Mouse (Mus musculus) ES-E14 (cell line): ENCODE measurements around the gene Dapk2. TPM values are rescaled to one million over a fixed set of nuclear protein-coding genes. Genes with fewer than 3 reads are reported as not detected.

Experiments
- DNase-seq: peaks from one replicate; pipeline ENCODE4 v3.0.0-alpha.2; 2013; ENCODE audit warnings: low read depth, low spot score
- H3K27ac ChIP-seq: 2 replicates; pipeline ENCODE4 v1.5.1; 2012; ENCODE audit warnings: low read depth, mild to moderate bottlenecking, low read length, moderate library complexity, mixed read lengths; ENCODE audit not compliant: poor library complexity, insufficient read depth, severe bottlenecking
- H3K36me3 ChIP-seq: 2 replicates; pipeline ENCODE4 v1.6.1; 2012; ENCODE audit warnings: mild to moderate bottlenecking, low read length, moderate library complexity, mixed read lengths; ENCODE audit not compliant: control insufficient read depth, poor library complexity, insufficient read depth, severe bottlenecking
- H3K4me1 ChIP-seq, 2 experiments: fragments of 150-350 bp in 1 of 2; sonication (generic) in 1 of 2; 2 replicates each; pipeline ENCODE4 v1.6.1; 2012; ENCODE audit warnings: low read length in 2 of 2, mild to moderate bottlenecking in 1 of 2, mixed read lengths in 1 of 2; ENCODE audit not compliant: control insufficient read depth in 2 of 2, insufficient read depth in 2 of 2, poor library complexity in 1 of 2
- H3K4me3 ChIP-seq, 2 experiments: fragments of 150-350 bp in 1 of 2; sonication (generic) in 1 of 2; 2 replicates each; pipeline ENCODE4 v1.5.1; 2012; ENCODE audit warnings: low read length in 2 of 2, low read depth in 1 of 2, mild to moderate bottlenecking in 1 of 2, mixed read lengths in 1 of 2; ENCODE audit not compliant: insufficient read depth in 1 of 2, poor library complexity in 1 of 2, severe bottlenecking in 1 of 2
- H3K9ac ChIP-seq: 2 replicates; pipeline ENCODE4 v1.6.1; 2012; ENCODE audit warnings: low read depth, mild to moderate bottlenecking, low read length, mixed read lengths; ENCODE audit not compliant: poor library complexity, insufficient read depth, severe bottlenecking
- H3K9me3 ChIP-seq: fragments of 150-350 bp; sonication (generic); 2 replicates; pipeline ENCODE4 v1.6.1; 2012; ENCODE audit warnings: low read depth, mild to moderate bottlenecking, low read length; ENCODE audit not compliant: control insufficient read depth, insufficient read depth
- CHD2 ChIP-seq: IDR thresholded peaks from 2 replicates; pipeline ENCODE4 v1.6.1; 2014; ENCODE audit warnings: mild to moderate bottlenecking, low read depth, low read length, inconsistent platforms
- HCFC1 ChIP-seq: IDR thresholded peaks from 2 replicates; pipeline ENCODE4 v1.6.1; 2012; ENCODE audit warnings: low read length, inconsistent platforms, borderline replicate concordance; ENCODE audit not compliant: insufficient read depth
- MAFK ChIP-seq: IDR thresholded peaks from 2 replicates; pipeline ENCODE4 v1.6.1; 2014; ENCODE audit warnings: mild to moderate bottlenecking, low read depth, low read length, inconsistent platforms; ENCODE audit not compliant: insufficient read depth
- ZC3H11A ChIP-seq: IDR thresholded peaks from 2 replicates; pipeline ENCODE4 v1.6.1; 2012; ENCODE audit warnings: low read depth, mild to moderate bottlenecking, inconsistent platforms, low read length, borderline replicate concordance
- ZNF384 ChIP-seq: IDR thresholded peaks from 2 replicates; pipeline ENCODE4 v1.6.1; 2012; ENCODE audit warnings: low read depth, low read length, inconsistent platforms
- in situ Hi-C, 2 experiments: fragments of 600-800 bp; cut with MboI; formaldehyde crosslinking; loops; one replicate each; pipeline ENCODE4 v1.15.1; 2025; ENCODE audit warnings: low sequenced_read_pairs in 2 of 2, inconsistent platforms in 1 of 2; ENCODE audit not compliant: unreplicated experiment in 2 of 2
- total RNA-seq: library from RNA; depleted of rRNA; stranded (reverse); fragments of 300-350 nt; gene quantifications from 2 replicates; pipeline ENCODE4 v1.2.3, GENCODE M21; 2012

Gene Dapk2
- total RNA-seq, 1 experiment = 1.2 TPM

GRCm38 (mm10) chr9:66231820-66232479 is 73.9 kb downstream of the Dapk2 start:
- H3K36me3 ChIP-seq = no peaks in the 10 kb centered on the region
- in situ Hi-C loops = no loop called here
- H3K9me3 ChIP-seq = no peaks in the 10 kb centered on the region
- peaks cover 0 to 4% of the 10 kb centered on the region in 2 experiments; a peak in 1 of 4 replicates for H3K4me1 ChIP-seq
- no peak for DNase-seq
- TF ChIP-seq HCFC1 = no peak
- no peak for TF ChIP-seq ZNF384
- TF ChIP-seq MAFK = no peak
- no peak for TF ChIP-seq CHD2
- no peak for TF ChIP-seq ZC3H11A
- H3K4me3 ChIP-seq = no peak overlapping the region
- H3K9ac ChIP-seq = no peak overlapping the region
- no peak overlapping the region for H3K27ac ChIP-seq

GRCm38 (mm10) chr9:66236615-66237014 is 78.6 kb downstream of the Dapk2 start:
- no peak for DNase-seq
- H3K9ac ChIP-seq = no peak overlapping the region

GRCm38 (mm10) chr9:66237742-66238141 is 79.7 kb downstream of the Dapk2 start:
- H3K9ac ChIP-seq = no peak overlapping the region

More at GRCm38 (mm10) chr9:66236615-66237014, 78.6 kb downstream of the Dapk2 start:
- Histone ChIP-seq H3K9me3 (no peaks in the 10 kb centered on the region), H3K4me1 (no peaks in the 10 kb centered on the region), H3K36me3 (no peaks in the 10 kb centered on the region), H3K27ac (no peak overlapping the region), H3K4me3 (no peak overlapping the region)
- no peak for TF ChIP-seq ZC3H11A
- TF ChIP-seq MAFK = no peak
- TF ChIP-seq HCFC1 = no peak
- no peak for TF ChIP-seq ZNF384
- no peak for TF ChIP-seq CHD2
- in situ Hi-C loops = no loop called here

GRCm38 (mm10) chr9:66239173-66239572 is 81.2 kb downstream of the Dapk2 start:
- no peak overlapping the region for H3K27ac ChIP-seq
- in situ Hi-C loops = no loop called here

More at GRCm38 (mm10) chr9:66237742-66238141, 79.7 kb downstream of the Dapk2 start:
- no peaks in the 10 kb centered on the region for H3K36me3 ChIP-seq
- no peak overlapping the region for H3K27ac ChIP-seq
- H3K4me3 ChIP-seq = no peak overlapping the region
- in situ Hi-C loops = no loop called here
- TF ChIP-seq MAFK = no peak
- H3K9me3 ChIP-seq = no peaks in the 10 kb centered on the region
- DNase-seq = no peak
- no peaks in the 10 kb centered on the region for H3K4me1 ChIP-seq

GRCm38 (mm10) chr9:66239691-66240090 is 81.7 kb downstream of the Dapk2 start:
- H3K27ac ChIP-seq = no peak overlapping the region
- no peaks in the 10 kb centered on the region for H3K4me1 ChIP-seq
- no peak for TF ChIP-seq ZC3H11A
- TF ChIP-seq ZNF384 = no peak
- no peaks in the 10 kb centered on the region for H3K9me3 ChIP-seq
- DNase-seq = no peak
- H3K9ac ChIP-seq = no peak overlapping the region
- H3K4me3 ChIP-seq = no peak overlapping the region
- H3K36me3 ChIP-seq = no peaks in the 10 kb centered on the region
- in situ Hi-C loops = no loop called here

More at GRCm38 (mm10) chr9:66239173-66239572, 81.2 kb downstream of the Dapk2 start:
- no peaks in the 10 kb centered on the region for H3K4me1 ChIP-seq
- no peak for DNase-seq
- TF ChIP-seq CHD2 = no peak
- TF ChIP-seq MAFK = no peak
- TF ChIP-seq ZC3H11A = no peak
- TF ChIP-seq ZNF384 = no peak
- TF ChIP-seq HCFC1 = no peak
- no peaks in the 10 kb centered on the region for H3K36me3 ChIP-seq
- H3K9ac ChIP-seq = no peak overlapping the region
- no peaks in the 10 kb centered on the region for H3K9me3 ChIP-seq
- no peak overlapping the region for H3K4me3 ChIP-seq
